Mouse (Mus musculus): ENCODE results near the gene H2afy2.
A peak's percentile ranks its signal among the peaks of the same experiment; 100 is the strongest.

H2afy2 gene

GRCm38 (mm10) chr10:61784414-61784813 lies 467 bp upstream of the H2afy2 start:
- no peak for DNase-seq (ENCODE audit: low spot score in 2 of 2)

GRCm38 (mm10) chr10:61782799-61783611 lies 942 bp downstream of the H2afy2 start:
- peak; percentile 55 to 69 for DNase-seq (ENCODE audit: low spot score in 2 of 2)

GRCm38 (mm10) chr10:61781461-61782128 lies 2.4 kb downstream of the H2afy2 start:
- no peak for DNase-seq (ENCODE audit: low spot score in 2 of 2)

- DNase-seq (ENCODE audit: low spot score in 2 of 2) = no peak
These were observed 17.1 kb downstream of the H2afy2 start for GRCm38 (mm10) chr10:61766806-61767205.

GRCm38 (mm10) chr10:61765558-61765957 lies 18.4 kb downstream of the H2afy2 start:
- DNase-seq (ENCODE audit: low spot score in 2 of 2) = no peak

- DNase-seq (ENCODE audit: low spot score in 2 of 2) = no peak
These were observed 19.3 kb downstream of the H2afy2 start for GRCm38 (mm10) chr10:61764689-61765088.

- no peak for DNase-seq (ENCODE audit: low spot score in 2 of 2)
These were observed 24.1 kb downstream of the H2afy2 start for GRCm38 (mm10) chr10:61759869-61760268.

- DNase-seq (ENCODE audit: low spot score in 2 of 2) = no peak
These were observed 25.0 kb downstream of the H2afy2 start for GRCm38 (mm10) chr10:61758904-61759303.

- no peak for DNase-seq (ENCODE audit: low spot score in 2 of 2)
These were observed 26.9 kb downstream of the H2afy2 start for GRCm38 (mm10) chr10:61757022-61757421.

- no peak for DNase-seq (ENCODE audit: low spot score in 2 of 2)
These were observed 30.9 kb downstream of the H2afy2 start for GRCm38 (mm10) chr10:61753071-61753470.

GRCm38 (mm10) chr10:61751534-61752219 lies 32.3 kb downstream of the H2afy2 start:
- DNase-seq (ENCODE audit: low spot score in 2 of 2) = peak in 1 of 2 experiments; percentile 33

- no peak for DNase-seq (ENCODE audit: low spot score in 2 of 2)
These were observed 33.9 kb downstream of the H2afy2 start for GRCm38 (mm10) chr10:61750014-61750413.

- no peak for DNase-seq (ENCODE audit: low spot score in 2 of 2)
These were observed 36.6 kb downstream of the H2afy2 start for GRCm38 (mm10) chr10:61747302-61747701.

GRCm38 (mm10) chr10:61745133-61745532 lies 38.8 kb downstream of the H2afy2 start:
- no peak for DNase-seq (ENCODE audit: low spot score in 2 of 2)

- DNase-seq (ENCODE audit: low spot score in 2 of 2) = no peak
These were observed 41.6 kb downstream of the H2afy2 start for GRCm38 (mm10) chr10:61742336-61742735.

- DNase-seq (ENCODE audit: low spot score in 2 of 2) = no peak
These were observed 42.1 kb downstream of the H2afy2 start for GRCm38 (mm10) chr10:61741873-61742272.

- DNase-seq (ENCODE audit: low spot score in 2 of 2) = no peak
These were observed 42.6 kb downstream of the H2afy2 start for GRCm38 (mm10) chr10:61741306-61741705.

- no peak for DNase-seq (ENCODE audit: low spot score in 2 of 2)
These were observed 45.8 kb downstream of the H2afy2 start for GRCm38 (mm10) chr10:61738126-61738525.

GRCm38 (mm10) chr10:61737537-61737936 lies 46.4 kb downstream of the H2afy2 start:
- DNase-seq (ENCODE audit: low spot score in 2 of 2) = no peak

- no peak for DNase-seq (ENCODE audit: low spot score in 2 of 2)
These were observed 47.3 kb downstream of the H2afy2 start for GRCm38 (mm10) chr10:61736671-61737078.

- no peak for DNase-seq (ENCODE audit: low spot score in 2 of 2)
These were observed 49.6 kb downstream of the H2afy2 start for GRCm38 (mm10) chr10:61734377-61734776.

GRCm38 (mm10) chr10:61730171-61730570 lies 53.8 kb downstream of the H2afy2 start:
- no peak for DNase-seq (ENCODE audit: low spot score in 2 of 2)

All from urinary bladder, postnatal 4 days (tissue).